In genomic region chr2:180051986-180052733, GRCm38 (mm10) we compare ENCODE assay signal across 8 mouse cellular contexts. TPM values are rescaled to one million over a fixed set of nuclear protein-coding genes. Genes with fewer than 3 reads are reported as not detected.
A peak's percentile ranks its signal among the peaks of the same experiment; 100 is the strongest.
DNase-seq lines count a peak whose midpoint lies in the region; ATAC-seq and TF ChIP-seq lines count a peak whose summit lies in the region.

No protein-coding gene starts in this region.

- ATAC-seq in heart, embryonic 12.5 days (ENCODE audit: insufficient number of reproducible peaks, low FRiP score): no peak
- ATAC-seq in liver, embryonic 14.5 days (ENCODE audit: insufficient read depth): no peak
- ATAC-seq in megakaryocyte, adult 5-6 weeks (ENCODE audit: poor library complexity, severe bottlenecking): no peak

- H3K9ac ChIP-seq in heart, embryonic 12.5 days: no peak overlapping the region
- no peak overlapping the region for H3K9ac ChIP-seq in MEL (ENCODE audit: control insufficient read depth, low read depth, low read length, poor library complexity, severe bottlenecking)
- no peak overlapping the region for H3K9ac ChIP-seq in liver, embryonic 14.5 days (replicated peaks)

- no peaks in the 10 kb centered on the region for H3K9me3 ChIP-seq in heart, embryonic 12.5 days (replicated peaks)
- H3K9me3 ChIP-seq in MEL (replicated peaks; ENCODE audit: insufficient read depth, low read length): no peaks in the 10 kb centered on the region
- H3K9me3 ChIP-seq in liver, embryonic 14.5 days (ENCODE audit: control insufficient read depth, low read length): no peaks in the 10 kb centered on the region

- TF ChIP-seq EP300 in MEL (IDR thresholded peaks at IDR 0.05; ENCODE audit: low read depth in 1 of 2, low read length in 2 of 2): no peak
- TF ChIP-seq EP300 in liver, embryonic 14.5 days (IDR thresholded peaks at IDR 0.05; ENCODE audit: low read depth): no peak

- peaks cover 3% of the 10 kb centered on the region; the same call in 1 of the 2 replicates for H3K79me2 ChIP-seq in MEL (ENCODE audit: control insufficient read depth, insufficient read depth, low read length, poor library complexity)

- 83% methylated on average over 14 of the region's 14 CpGs for WGBS in heart, embryonic 12.5 days
- 82% methylated on average over 14 of the region's 14 CpGs for WGBS in liver, embryonic 14.5 days (ENCODE audit: insufficient replicate concordance)

- no peak overlapping the region for H3K4me3 ChIP-seq in heart, embryonic 12.5 days
- H3K4me3 ChIP-seq in MEL (ENCODE audit: control insufficient read depth in 1 of 2, insufficient read depth in 1 of 2, low read depth in 2 of 2, low read length in 2 of 2): no peak overlapping the region
- no peak overlapping the region for H3K4me3 ChIP-seq in liver, embryonic 14.5 days (ENCODE audit: insufficient read depth in 1 of 2, low read depth in 2 of 2, low read length in 2 of 2)

- peaks cover 4% of the 10 kb centered on the region; the same call in 1 of the 2 replicates for H3K4me1 ChIP-seq in heart, embryonic 12.5 days (replicated peaks)
- no peaks in the 10 kb centered on the region for H3K4me1 ChIP-seq in MEL (ENCODE audit: control insufficient read depth in 1 of 2, insufficient read depth in 2 of 2, low read length in 2 of 2)
- H3K4me1 ChIP-seq in liver, embryonic 14.5 days (replicated peaks; ENCODE audit: control insufficient read depth in 2 of 2, insufficient read depth in 2 of 2, low read length in 1 of 2): no peaks in the 10 kb centered on the region

- peak; percentile 24 for TF ChIP-seq RAD21 in MEL (IDR thresholded peaks at IDR 0.05; ENCODE audit: low read depth, low read length)

- H3K36me3 ChIP-seq in heart, embryonic 12.5 days: peaks cover 43% of the 10 kb centered on the region
- H3K36me3 ChIP-seq in MEL (ENCODE audit: control insufficient read depth in 1 of 2, insufficient read depth in 2 of 2, low read length in 2 of 2): no peaks in the 10 kb centered on the region; a peak in 1 of 4 replicates
- H3K36me3 ChIP-seq in liver, embryonic 14.5 days (replicated peaks; ENCODE audit: control insufficient read depth, insufficient read depth, low read depth): no peaks in the 10 kb centered on the region

- TF ChIP-seq CTCF in MEL (IDR thresholded peaks at IDR 0.05 in 2 of 3, conservative IDR thresholded peaks at IDR 0.05 in 1 of 3; ENCODE audit: control insufficient read depth in 1 of 3, insufficient read depth in 1 of 3, low read depth in 2 of 3, low read length in 3 of 3, poor library complexity in 1 of 3, severe bottlenecking in 1 of 3): peak; percentile 49 to 63 (median 54); a peak in 5 of 6 replicates
- peak; percentile 73 for TF ChIP-seq CTCF in liver, embryonic 14.5 days (IDR thresholded peaks at IDR 0.05; ENCODE audit: low read depth)

- H3K27ac ChIP-seq in heart, embryonic 12.5 days (ENCODE audit: poor library complexity, severe bottlenecking): no peak overlapping the region
- no peak overlapping the region for H3K27ac ChIP-seq in MEL (ENCODE audit: control insufficient read depth, low read depth, low read length)
- no peak overlapping the region for H3K27ac ChIP-seq in liver, embryonic 14.5 days

- peak; percentile 49 for DNase-seq in heart, postnatal 4 days
- DNase-seq in A20 (ENCODE audit: low read depth, low spot score): peak; percentile 62
- peak; percentile 50 for DNase-seq in MEL (ENCODE audit: low read depth, low spot score)
- DNase-seq in liver, embryonic 14.5 days (ENCODE audit: low read depth in 3 of 3, low spot score in 3 of 3): no peak
- peak; percentile 44 to 47 for DNase-seq in thymus, postnatal 36 days
- no peak for DNase-seq in ovary, adult 18-20 months (ENCODE audit: low spot score)

- no peaks in the 10 kb centered on the region for H3K27me3 ChIP-seq in heart, embryonic 12.5 days (replicated peaks)
- no peaks in the 10 kb centered on the region for H3K27me3 ChIP-seq in MEL (ENCODE audit: control insufficient read depth in 1 of 2, insufficient read depth in 2 of 2, low read length in 2 of 2)
- no peaks in the 10 kb centered on the region for H3K27me3 ChIP-seq in liver, embryonic 14.5 days (ENCODE audit: control insufficient read depth, insufficient read depth, low read length)

- no peak overlapping the region for H3K4me2 ChIP-seq in heart, embryonic 12.5 days
- H3K4me2 ChIP-seq in liver, embryonic 14.5 days (ENCODE audit: low read depth): no peak overlapping the region

- TF ChIP-seq POLR2A in MEL (IDR thresholded peaks at IDR 0.05; ENCODE audit: control insufficient read depth in 1 of 2, insufficient read depth in 1 of 2, low read depth in 1 of 2, low read length in 2 of 2, poor library complexity in 1 of 2): no peak

TF ChIP-seq in MEL, 35 proteins besides CTCF, POLR2A, EP300 and RAD21:
- TF ChIP-seq HCFC1 (IDR thresholded peaks at IDR 0.05; ENCODE audit: low read depth, low read length): no peak
- TF ChIP-seq SMC3 (IDR thresholded peaks at IDR 0.05; ENCODE audit: low read depth, low read length): peak; percentile 31; the same call in 1 of the 2 replicates

RNA-seq across cellular contexts. Expression of gene Ss18l1, which starts 9.9 kb away (rescaled TPM):
- total RNA-seq in heart, postnatal 4 days (2021): 1 to 10 TPM; 4.0 TPM
- polyA plus RNA-seq in heart, embryonic 12.5 days (2016; fragmentation: Nextera tagmentation; extraction: Ambion mirVana): 4.2 and 4.3 TPM in 2 replicates
- 2.8 and 3.1 TPM in 2 replicates for total RNA-seq in MEL (2012; rRNA removed)
- 1 to 10 TPM in 1 of 2 experiments, not detected in 1; 4.3 TPM for polyA plus RNA-seq in MEL (2012; ENCODE audit: insufficient read depth in 1 of 2, insufficient read length in 2 of 2, low read depth in 1 of 2, low replicate concordance in 2 of 2, missing spikeins in 1 of 2)
- 1.0 and 1.3 TPM in 2 replicates for polyA plus RNA-seq in liver, embryonic 14.5 days (2012; rRNA removed)
- polyA plus RNA-seq in liver, embryonic 14.5 days (2014; fragmentation: Nextera tagmentation; extraction: Ambion mirVana): 0.37 and 0.44 TPM in 2 replicates
- 3.2 and 5.5 TPM in 2 replicates for total RNA-seq in megakaryocyte, adult 5-6 weeks (2015)
- total RNA-seq in megakaryocyte, adult 5-6 weeks (2017): 4.2 and 4.6 TPM in 2 replicates

RNA-seq across cellular contexts. Expression of gene Psma7, which starts 9.9 kb away (rescaled TPM):
- total RNA-seq in heart, postnatal 4 days (2021): 100 to 1,000 TPM; 174 to 190 TPM
- polyA plus RNA-seq in heart, embryonic 12.5 days (2016; fragmentation: Nextera tagmentation; extraction: Ambion mirVana): 444 and 452 TPM in 2 replicates
- total RNA-seq in MEL (2012; rRNA removed): 515 and 606 TPM in 2 replicates
- polyA plus RNA-seq in MEL (2012; ENCODE audit: insufficient read depth in 1 of 2, insufficient read length in 2 of 2, low read depth in 1 of 2, low replicate concordance in 2 of 2, missing spikeins in 1 of 2): 100 to 1,000 TPM; 394 to 458 TPM
- polyA plus RNA-seq in liver, embryonic 14.5 days (2012; rRNA removed): 115 and 150 TPM in 2 replicates
- polyA plus RNA-seq in liver, embryonic 14.5 days (2014; fragmentation: Nextera tagmentation; extraction: Ambion mirVana): 310 and 347 TPM in 2 replicates
- total RNA-seq in megakaryocyte, adult 5-6 weeks (2015): 439 and 533 TPM in 2 replicates
- total RNA-seq in megakaryocyte, adult 5-6 weeks (2017): 536 and 608 TPM in 2 replicates

RNA-seq across cellular contexts. Expression of gene Mtg2, which starts 18.2 kb away (rescaled TPM):
- total RNA-seq in heart, postnatal 4 days (2021): 10 to 100 TPM; 14.2 to 16.5 TPM
- polyA plus RNA-seq in heart, embryonic 12.5 days (2016; fragmentation: Nextera tagmentation; extraction: Ambion mirVana): 23.7 and 24.4 TPM in 2 replicates
- 35.2 and 41.2 TPM in 2 replicates for total RNA-seq in MEL (2012; rRNA removed)
- 10 to 100 TPM in 1 of 2 experiments, not detected in 1; 30.9 TPM for polyA plus RNA-seq in MEL (2012; ENCODE audit: insufficient read depth in 1 of 2, insufficient read length in 2 of 2, low read depth in 1 of 2, low replicate concordance in 2 of 2, missing spikeins in 1 of 2)
- 7.7 and 8.5 TPM in 2 replicates for polyA plus RNA-seq in liver, embryonic 14.5 days (2012; rRNA removed)
- 9.9 and 10.7 TPM in 2 replicates for polyA plus RNA-seq in liver, embryonic 14.5 days (2014; fragmentation: Nextera tagmentation; extraction: Ambion mirVana)
- 3.3 and 4.9 TPM in 2 replicates for total RNA-seq in megakaryocyte, adult 5-6 weeks (2015)
- total RNA-seq in megakaryocyte, adult 5-6 weeks (2017): 4.5 and 6.6 TPM in 2 replicates

RNA-seq across cellular contexts. Expression of gene Lsm14b, which starts 27.4 kb away (rescaled TPM):
- total RNA-seq in heart, postnatal 4 days (2021): 10 to 100 TPM; 48.7 to 49.8 TPM
- 4.8 and 6.9 TPM in 2 replicates for polyA plus RNA-seq in heart, embryonic 12.5 days (2016; fragmentation: Nextera tagmentation; extraction: Ambion mirVana)
- 33.9 and 34.2 TPM in 2 replicates for total RNA-seq in MEL (2012; rRNA removed)
- 10 to 100 TPM in 1 of 2 experiments, not detected in 1; 44.4 TPM for polyA plus RNA-seq in MEL (2012; ENCODE audit: insufficient read depth in 1 of 2, insufficient read length in 2 of 2, low read depth in 1 of 2, low replicate concordance in 2 of 2, missing spikeins in 1 of 2)
- 6.0 and 10.7 TPM in 2 replicates for polyA plus RNA-seq in liver, embryonic 14.5 days (2012; rRNA removed)
- polyA plus RNA-seq in liver, embryonic 14.5 days (2014; fragmentation: Nextera tagmentation; extraction: Ambion mirVana): 1.5 and 1.7 TPM in 2 replicates
- total RNA-seq in megakaryocyte, adult 5-6 weeks (2015): 10.6 and 10.9 TPM in 2 replicates
- total RNA-seq in megakaryocyte, adult 5-6 weeks (2017): 28.8 and 31.0 TPM in 2 replicates

RNA-seq across cellular contexts. Expression of gene Hrh3, which starts 52.1 kb away (rescaled TPM):
- not detected for total RNA-seq in heart, postnatal 4 days (2021)
- polyA plus RNA-seq in heart, embryonic 12.5 days (2016; fragmentation: Nextera tagmentation; extraction: Ambion mirVana): not detected in 2 replicates
- total RNA-seq in MEL (2012; rRNA removed): not detected in 2 replicates
- not detected for polyA plus RNA-seq in MEL (2012; ENCODE audit: insufficient read depth in 1 of 2, insufficient read length in 2 of 2, low read depth in 1 of 2, low replicate concordance in 2 of 2, missing spikeins in 1 of 2)
- polyA plus RNA-seq in liver, embryonic 14.5 days (2012; rRNA removed): 0.02 TPM in 1 of 2 replicates, not detected in the other
- polyA plus RNA-seq in liver, embryonic 14.5 days (2014; fragmentation: Nextera tagmentation; extraction: Ambion mirVana): not detected in 2 replicates
- 0.04 TPM in 1 of 2 replicates, not detected in the other for total RNA-seq in megakaryocyte, adult 5-6 weeks (2015)
- total RNA-seq in megakaryocyte, adult 5-6 weeks (2017): not detected in 2 replicates

Comparison
In these comparisons a context has a peak if more than half of its experiments do, and no peak if none do; other contexts are left out.
1. DNase-seq: peak in heart, postnatal 4 days (single experiment), A20 (single experiment), MEL (single experiment) and thymus, postnatal 36 days (2 of 2); none in liver, embryonic 14.5 days (0 of 3) and ovary, adult 18-20 months (single experiment).